Mouse (Mus musculus) heart, adult 2 months (tissue): ENCODE data around the gene Coro2b.

Experiments used
- CTCF ChIP-seq: fragments of 200-600 bp; IDR thresholded peaks from 2 replicates; pipeline ENCODE4 v1.8.1; 2022; ENCODE audit warnings: antibody characterized with exemption, mild to moderate bottlenecking, moderate library complexity
- EP300 ChIP-seq: fragments of 200-500 bp; IDR thresholded peaks from 2 replicates; pipeline ENCODE4 v1.6.1; 2011; ENCODE audit warnings: low read depth, low read length, control low read depth; ENCODE audit not compliant: insufficient read depth
- POLR2A ChIP-seq: fragments of 200-500 bp; IDR thresholded peaks from 2 replicates; pipeline ENCODE4 v1.6.1; 2011; ENCODE audit warnings: mild to moderate bottlenecking, low read depth, low read length, control low read depth; ENCODE audit not compliant: insufficient read depth

- TF ChIP-seq POLR2A, result no peak
- TF ChIP-seq EP300, result no peak
- no peak for TF ChIP-seq CTCF
Observed at GRCm38 (mm10) chr9:62456015-62456414, 80.8 kb downstream of the Coro2b start.
